Mouse (Mus musculus): Measurements from ENCODE around the gene Mgst2. TPM values are rescaled to one million over a fixed set of nuclear protein-coding genes. Genes with fewer than 3 reads are reported as not detected.
A peak's percentile ranks its signal among the peaks of the same experiment; 100 is the strongest.

Gene Mgst2
- total and polyA plus RNA-seq, 3 experiments, result 0.69 to 3.1 TPM; not detected in 1

- no peaks in the 10 kb centered on the region for H3K9me3 ChIP-seq (replicated peaks; ENCODE audit: insufficient read depth, low read length)
- no peak overlapping the region for H3K9ac ChIP-seq (ENCODE audit: control insufficient read depth, low read depth, low read length, poor library complexity, severe bottlenecking)
- H3K79me2 ChIP-seq (ENCODE audit: control insufficient read depth, insufficient read depth, low read length, poor library complexity), result no peaks in the 10 kb centered on the region
- no peak for TF ChIP-seq UBTF (IDR thresholded peaks at IDR 0.05; ENCODE audit: borderline replicate concordance, insufficient read depth, low read depth, low read length)
- TF ChIP-seq MEF2A (IDR thresholded peaks at IDR 0.05; ENCODE audit: extremely low read depth, insufficient replicate concordance, low read depth, low read length, poor library complexity, severe bottlenecking), result no peak
- TF ChIP-seq TCF12 (IDR thresholded peaks at IDR 0.05; ENCODE audit: low read depth, low read length), result no peak
- no peak for TF ChIP-seq ZC3H11A (IDR thresholded peaks at IDR 0.05; ENCODE audit: low read depth, low read length)
- no peak for TF ChIP-seq KAT2A (conservative IDR thresholded peaks at IDR 0.05; ENCODE audit: low read depth, low read length)
- no peak for TF ChIP-seq ZMIZ1 (IDR thresholded peaks at IDR 0.05; ENCODE audit: low read depth, low read length)
- no peak for TF ChIP-seq EP300 (IDR thresholded peaks at IDR 0.05; ENCODE audit: low read depth in 1 of 2, low read length in 2 of 2)
- no peak for TF ChIP-seq MXI1 (IDR thresholded peaks at IDR 0.05; ENCODE audit: low read depth, low read length)
- no peak for TF ChIP-seq ZNF384 (IDR thresholded peaks at IDR 0.05; ENCODE audit: low read depth, low read length)
- TF ChIP-seq RAD21 (IDR thresholded peaks at IDR 0.05; ENCODE audit: low read depth, low read length), result no peak
- no peak for TF ChIP-seq RCOR1 (IDR thresholded peaks at IDR 0.05; ENCODE audit: low read depth, low read length)
- no peak for TF ChIP-seq POLR2AphosphoS5 (IDR thresholded peaks at IDR 0.05; ENCODE audit: borderline replicate concordance, low read depth, low read length)
- no peak for TF ChIP-seq HCFC1 (IDR thresholded peaks at IDR 0.05; ENCODE audit: low read depth, low read length)
- no peak for TF ChIP-seq NELFE (IDR thresholded peaks at IDR 0.05; ENCODE audit: low read depth, low read length)
- no peak for TF ChIP-seq TAL1 (IDR thresholded peaks at IDR 0.05; ENCODE audit: low read length)
- TF ChIP-seq E2F4 (IDR thresholded peaks at IDR 0.05; ENCODE audit: borderline replicate concordance, low read depth, low read length), result no peak
- no peak for TF ChIP-seq NRF1 (IDR thresholded peaks at IDR 0.05; ENCODE audit: insufficient read depth, low read depth, low read length, poor library complexity, severe bottlenecking)
- TF ChIP-seq MAZ (IDR thresholded peaks at IDR 0.05; ENCODE audit: low read depth, low read length), result no peak
- no peak for TF ChIP-seq MAFK (IDR thresholded peaks at IDR 0.05; ENCODE audit: borderline replicate concordance, low read depth, low read length)
- no peaks in the 10 kb centered on the region for H3K27me3 ChIP-seq (ENCODE audit: control insufficient read depth in 1 of 2, insufficient read depth in 2 of 2, low read length in 2 of 2)
- no peak overlapping the region for H3K4me3 ChIP-seq (ENCODE audit: control insufficient read depth in 1 of 2, insufficient read depth in 1 of 2, low read depth in 2 of 2, low read length in 2 of 2)
- no peak for DNase-seq (ENCODE audit: low read depth, low spot score)
- no peaks in the 10 kb centered on the region; a peak in 1 of 4 replicates for H3K36me3 ChIP-seq (ENCODE audit: control insufficient read depth in 1 of 2, insufficient read depth in 2 of 2, low read length in 2 of 2)
- H3K27ac ChIP-seq (ENCODE audit: control insufficient read depth, low read depth, low read length), result no peak overlapping the region
- H3K4me1 ChIP-seq (ENCODE audit: control insufficient read depth in 1 of 2, insufficient read depth in 2 of 2, low read length in 2 of 2), result peaks cover 0 to 2% of the 10 kb centered on the region in 2 experiments; a peak in 1 of 4 replicates
Measured at GRCm38 (mm10) chr3:51649986-51650385, 10.2 kb upstream of the Mgst2 start.

GRCm38 (mm10) chr3:51651149-51651548, 9.0 kb upstream of the Mgst2 start:
- Histone ChIP-seq H3K27me3 (ENCODE audit: control insufficient read depth in 1 of 2, insufficient read depth in 2 of 2, low read length in 2 of 2) (no peaks in the 10 kb centered on the region), H3K9ac (ENCODE audit: control insufficient read depth, low read depth, low read length, poor library complexity, severe bottlenecking) (no peak overlapping the region), H3K27ac (ENCODE audit: control insufficient read depth, low read depth, low read length) (no peak overlapping the region), H3K9me3 (replicated peaks; ENCODE audit: insufficient read depth, low read length) (no peaks in the 10 kb centered on the region), H3K4me3 (ENCODE audit: control insufficient read depth in 1 of 2, insufficient read depth in 1 of 2, low read depth in 2 of 2, low read length in 2 of 2) (no peak overlapping the region), H3K4me1 (ENCODE audit: control insufficient read depth in 1 of 2, insufficient read depth in 2 of 2, low read length in 2 of 2) (peaks cover 0 to 2% of the 10 kb centered on the region in 2 experiments; a peak in 1 of 4 replicates), H3K79me2 (ENCODE audit: control insufficient read depth, insufficient read depth, low read length, poor library complexity) (no peaks in the 10 kb centered on the region), H3K36me3 (ENCODE audit: control insufficient read depth in 1 of 2, insufficient read depth in 2 of 2, low read length in 2 of 2) (no peaks in the 10 kb centered on the region; a peak in 1 of 4 replicates)
- TF ChIP-seq RCOR1 (IDR thresholded peaks at IDR 0.05; ENCODE audit: low read depth, low read length), result no peak
- no peak for TF ChIP-seq UBTF (IDR thresholded peaks at IDR 0.05; ENCODE audit: borderline replicate concordance, insufficient read depth, low read depth, low read length)
- TF ChIP-seq TCF12 (IDR thresholded peaks at IDR 0.05; ENCODE audit: low read depth, low read length), result no peak
- peak; percentile 53 for TF ChIP-seq RAD21 (IDR thresholded peaks at IDR 0.05; ENCODE audit: low read depth, low read length)
- no peak for TF ChIP-seq NRF1 (IDR thresholded peaks at IDR 0.05; ENCODE audit: insufficient read depth, low read depth, low read length, poor library complexity, severe bottlenecking)
- peak; percentile 22; the same call in 1 of the 2 replicates for TF ChIP-seq ZC3H11A (IDR thresholded peaks at IDR 0.05; ENCODE audit: low read depth, low read length)
- peak; percentile 37 for TF ChIP-seq SMC3 (IDR thresholded peaks at IDR 0.05; ENCODE audit: low read depth, low read length)
- peak; percentile 17 to 46 (median 18); a peak in 3 of 6 replicates for TF ChIP-seq CTCF (IDR thresholded peaks at IDR 0.05 in 2 of 3, conservative IDR thresholded peaks at IDR 0.05 in 1 of 3; ENCODE audit: control insufficient read depth in 1 of 3, insufficient read depth in 1 of 3, low read depth in 2 of 3, low read length in 3 of 3, poor library complexity in 1 of 3, severe bottlenecking in 1 of 3)
- DNase-seq (ENCODE audit: low read depth, low spot score), result no peak
